Mouse (Mus musculus): Measurements from ENCODE around the gene Armh4. TPM values are rescaled to one million over a fixed set of nuclear protein-coding genes. Genes with fewer than 3 reads are reported as not detected.
"Not testable (repeated sequence)": the region's sequence is repeated elsewhere in the genome, so short reads cannot be mapped to it uniquely, and the experiment has no call there.

The Armh4 gene
- 17.1 and 22.1 TPM in 2 replicates for polyA plus RNA-seq (2015; fragmentation: Nextera tagmentation; extraction: Ambion mirVana)

- peak within 1 kb of the TSS; percentile 80 for H3K4me2 ChIP-seq
- peak; percentile 98 for ATAC-seq (ENCODE audit: insufficient number of reproducible peaks, insufficient read depth, low FRiP score, low TSS enrichment, low read depth)
- under 1% methylated on average over 24 of the region's 24 CpGs for WGBS
- peaks cover 3% of the 10 kb centered on the region; the same call in 1 of the 2 replicates for H3K27me3 ChIP-seq
- peak within 1 kb of the TSS; percentile 74 for H3K27ac ChIP-seq
- peak within 1 kb of the TSS; percentile 64 for H3K4me3 ChIP-seq
- H3K9me3 ChIP-seq = no peaks in the 10 kb centered on the region
- no peaks in the 10 kb centered on the region for H3K36me3 ChIP-seq
- peaks cover 10% of the 10 kb centered on the region for H3K4me1 ChIP-seq
- peak within 1 kb of the TSS; percentile 73 for H3K9ac ChIP-seq
Measured at GRCm38 (mm10) chr14:49782715-49783531, at the start of gene Armh4. Armh4 (minus strand) TSS chr14:49783383.

GRCm38 (mm10) chr14:49829192-49830171 is 46.3 kb upstream of the Armh4 start:
- WGBS = 12% methylated on average over 17 of the region's 17 CpGs
- no peaks in the 10 kb centered on the region for H3K36me3 ChIP-seq
- peak overlapping the region; percentile 56 for H3K4me2 ChIP-seq
- H3K9ac ChIP-seq = peak overlapping the region; percentile 57; the same call in 1 of the 2 replicates
- H3K4me1 ChIP-seq = 0 out of 2 replicates have a peak, but pooled peaks cover 4% of the 10 kb centered on the region
- no peak overlapping the region for H3K27ac ChIP-seq
- peak overlapping the region; percentile 27 for H3K4me3 ChIP-seq
- no peaks in the 10 kb centered on the region for H3K9me3 ChIP-seq
- ATAC-seq (ENCODE audit: insufficient number of reproducible peaks, insufficient read depth, low FRiP score, low TSS enrichment, low read depth) = no peak
- H3K27me3 ChIP-seq = no peaks in the 10 kb centered on the region

GRCm38 (mm10) chr14:49819721-49820440 is 36.7 kb upstream of the Armh4 start:
- H3K4me2 ChIP-seq, H3K9ac ChIP-seq: not testable (repeated sequence)
- 72% methylated on average over 8 of the region's 8 CpGs for WGBS

GRCm38 (mm10) chr14:49818713-49819208 is 35.6 kb upstream of the Armh4 start:
- not testable (repeated sequence) for H3K27me3 ChIP-seq; H3K4me2 ChIP-seq; H3K9ac ChIP-seq; H3K4me1 ChIP-seq; ATAC-seq (ENCODE audit: insufficient number of reproducible peaks, insufficient read depth, low FRiP score, low TSS enrichment, low read depth); H3K27ac ChIP-seq; H3K36me3 ChIP-seq; H3K4me3 ChIP-seq; H3K9me3 ChIP-seq
- 82% methylated on average over 6 of the region's 6 CpGs for WGBS

More at GRCm38 (mm10) chr14:49819721-49820440, 36.7 kb upstream of the Armh4 start:
- not testable (repeated sequence) for H3K27me3 ChIP-seq; H3K9me3 ChIP-seq; H3K4me1 ChIP-seq; H3K27ac ChIP-seq; ATAC-seq (ENCODE audit: insufficient number of reproducible peaks, insufficient read depth, low FRiP score, low TSS enrichment, low read depth); H3K36me3 ChIP-seq; H3K4me3 ChIP-seq

GRCm38 (mm10) chr14:49812966-49813365 is 29.8 kb upstream of the Armh4 start:
- H3K9ac ChIP-seq; H3K4me3 ChIP-seq; H3K4me2 ChIP-seq; ATAC-seq (ENCODE audit: insufficient number of reproducible peaks, insufficient read depth, low FRiP score, low TSS enrichment, low read depth); H3K36me3 ChIP-seq; H3K27ac ChIP-seq; H3K9me3 ChIP-seq; H3K27me3 ChIP-seq; H3K4me1 ChIP-seq: not testable (repeated sequence)
- 87% methylated on average over 9 of the region's 9 CpGs for WGBS

- not testable (repeated sequence) for H3K4me2 ChIP-seq; H3K27me3 ChIP-seq; H3K27ac ChIP-seq; ATAC-seq (ENCODE audit: insufficient number of reproducible peaks, insufficient read depth, low FRiP score, low TSS enrichment, low read depth); H3K4me3 ChIP-seq; H3K9ac ChIP-seq; H3K9me3 ChIP-seq; H3K36me3 ChIP-seq; H3K4me1 ChIP-seq
Measured at GRCm38 (mm10) chr14:49805051-49805450, 21.9 kb upstream of the Armh4 start.

GRCm38 (mm10) chr14:49801444-49801843 is 18.3 kb upstream of the Armh4 start:
- Histone ChIP-seq H3K9ac (no peak overlapping the region), H3K27me3 (no peaks in the 10 kb centered on the region), H3K4me2 (no peak overlapping the region), H3K4me3 (no peak overlapping the region), H3K4me1 (no peaks in the 10 kb centered on the region), H3K27ac (no peak overlapping the region), H3K9me3 (no peaks in the 10 kb centered on the region), H3K36me3 (no peaks in the 10 kb centered on the region)
- ATAC-seq (ENCODE audit: insufficient number of reproducible peaks, insufficient read depth, low FRiP score, low TSS enrichment, low read depth) = no peak
- 14% methylated on average over 4 of the region's 4 CpGs for WGBS

- H3K27me3 ChIP-seq = no peaks in the 10 kb centered on the region
- no peak overlapping the region for H3K4me2 ChIP-seq
- no peak overlapping the region for H3K27ac ChIP-seq
- no peak overlapping the region for H3K9ac ChIP-seq
- no peaks in the 10 kb centered on the region for H3K4me1 ChIP-seq
- WGBS = 83% methylated on average over 4 of the region's 4 CpGs
- no peak for ATAC-seq (ENCODE audit: insufficient number of reproducible peaks, insufficient read depth, low FRiP score, low TSS enrichment, low read depth)
- H3K36me3 ChIP-seq = no peaks in the 10 kb centered on the region
- no peaks in the 10 kb centered on the region for H3K9me3 ChIP-seq
- H3K4me3 ChIP-seq = no peak overlapping the region
Measured at GRCm38 (mm10) chr14:49793948-49794347, 10.8 kb upstream of the Armh4 start.

GRCm38 (mm10) chr14:49790542-49790941 is 7.4 kb upstream of the Armh4 start:
- no peaks in the 10 kb centered on the region for H3K36me3 ChIP-seq
- H3K4me2 ChIP-seq = no peak overlapping the region
- WGBS = 51% methylated on average over 4 of the region's 4 CpGs
- H3K4me3 ChIP-seq = no peak overlapping the region
- peaks cover 3% of the 10 kb centered on the region; the same call in 1 of the 2 replicates for H3K27me3 ChIP-seq
- no peak overlapping the region for H3K9ac ChIP-seq
- no peaks in the 10 kb centered on the region for H3K9me3 ChIP-seq
- ATAC-seq (ENCODE audit: insufficient number of reproducible peaks, insufficient read depth, low FRiP score, low TSS enrichment, low read depth) = no peak
- H3K4me1 ChIP-seq = no peaks in the 10 kb centered on the region
- H3K27ac ChIP-seq = no peak overlapping the region

- H3K4me2 ChIP-seq = no peak overlapping the region
- peaks cover 3% of the 10 kb centered on the region; the same call in 1 of the 2 replicates for H3K27me3 ChIP-seq
- H3K27ac ChIP-seq = no peak overlapping the region
- H3K4me1 ChIP-seq = peaks cover 10% of the 10 kb centered on the region
- no peak for ATAC-seq (ENCODE audit: insufficient number of reproducible peaks, insufficient read depth, low FRiP score, low TSS enrichment, low read depth)
- 58% methylated on average over 2 of the region's 2 CpGs for WGBS
- no peak overlapping the region for H3K4me3 ChIP-seq
- H3K9me3 ChIP-seq = no peaks in the 10 kb centered on the region
- no peak overlapping the region for H3K9ac ChIP-seq
- H3K36me3 ChIP-seq = no peaks in the 10 kb centered on the region
Measured at GRCm38 (mm10) chr14:49785793-49786192, 2.6 kb upstream of the Armh4 start.

GRCm38 (mm10) chr14:49783866-49784265 is 683 bp upstream of the Armh4 start:
- no peaks in the 10 kb centered on the region for H3K36me3 ChIP-seq

More at GRCm38 (mm10) chr14:49783866-49784265, 683 bp upstream of the Armh4 start:
- no peak overlapping the region for H3K9ac ChIP-seq
- no peak for ATAC-seq (ENCODE audit: insufficient number of reproducible peaks, insufficient read depth, low FRiP score, low TSS enrichment, low read depth)
- peaks cover 3% of the 10 kb centered on the region; the same call in 1 of the 2 replicates for H3K27me3 ChIP-seq
- WGBS = 83% methylated on average over 4 of the region's 4 CpGs
- H3K9me3 ChIP-seq = no peaks in the 10 kb centered on the region
- H3K4me3 ChIP-seq = peak overlapping the region; percentile 64
- H3K4me1 ChIP-seq = peaks cover 10% of the 10 kb centered on the region
- no peak overlapping the region for H3K27ac ChIP-seq
- peak overlapping the region; percentile 80 for H3K4me2 ChIP-seq
